Mouse (Mus musculus): ENCODE data around the gene Ndufs7. TPM values are rescaled to one million over a fixed set of nuclear protein-coding genes. Genes with fewer than 3 reads are reported as not detected.
"Not testable (repeated sequence)": the region's sequence is repeated elsewhere in the genome, so short reads cannot be mapped to it uniquely, and the experiment has no call there.

Ndufs7 gene
- 272 and 426 TPM in 2 replicates for polyA plus RNA-seq (2012; rRNA removed)

- DNase-seq (ENCODE audit: low read depth): peak; percentile 97
- TF ChIP-seq CTCF (IDR thresholded peaks at IDR 0.05; ENCODE audit: borderline replicate concordance, extremely low read depth, insufficient read depth, insufficient read length) (no peak), POLR2A (IDR thresholded peaks at IDR 0.05; ENCODE audit: borderline replicate concordance, extremely low read depth, insufficient read depth, insufficient read length, poor library complexity, severe bottlenecking) (peak; percentile 63; the same call in 1 of the 2 replicates)
Measured at GRCm38 (mm10) chr10:80248971-80249640, at the start of gene Ndufs7. TSS of gene Ndufs7 (plus strand) at chr10:80249121.

GRCm38 (mm10) chr10:80199440-80200008, 49.4 kb upstream of the Ndufs7 start:
- peak; percentile 89 for DNase-seq (ENCODE audit: low read depth)
- TF ChIP-seq CTCF (IDR thresholded peaks at IDR 0.05; ENCODE audit: borderline replicate concordance, extremely low read depth, insufficient read depth, insufficient read length): peak; percentile 92
- TF ChIP-seq POLR2A (IDR thresholded peaks at IDR 0.05; ENCODE audit: borderline replicate concordance, extremely low read depth, insufficient read depth, insufficient read length, poor library complexity, severe bottlenecking): no peak

GRCm38 (mm10) chr10:80200485-80200884, 48.4 kb upstream of the Ndufs7 start:
- DNase-seq (ENCODE audit: low read depth): no peak
- no peak for TF ChIP-seq CTCF (IDR thresholded peaks at IDR 0.05; ENCODE audit: borderline replicate concordance, extremely low read depth, insufficient read depth, insufficient read length)
- TF ChIP-seq POLR2A (IDR thresholded peaks at IDR 0.05; ENCODE audit: borderline replicate concordance, extremely low read depth, insufficient read depth, insufficient read length, poor library complexity, severe bottlenecking): no peak

GRCm38 (mm10) chr10:80204055-80204454, 44.9 kb upstream of the Ndufs7 start:
- peak; percentile 51 for DNase-seq (ENCODE audit: low read depth)
- TF ChIP-seq CTCF (IDR thresholded peaks at IDR 0.05; ENCODE audit: borderline replicate concordance, extremely low read depth, insufficient read depth, insufficient read length): no peak
- no peak for TF ChIP-seq POLR2A (IDR thresholded peaks at IDR 0.05; ENCODE audit: borderline replicate concordance, extremely low read depth, insufficient read depth, insufficient read length, poor library complexity, severe bottlenecking)

- no peak for DNase-seq (ENCODE audit: low read depth)
Measured at GRCm38 (mm10) chr10:80207201-80207600, 41.7 kb upstream of the Ndufs7 start.

GRCm38 (mm10) chr10:80207676-80208075, 41.2 kb upstream of the Ndufs7 start:
- DNase-seq (ENCODE audit: low read depth): peak; percentile 67
- no peak for TF ChIP-seq POLR2A (IDR thresholded peaks at IDR 0.05; ENCODE audit: borderline replicate concordance, extremely low read depth, insufficient read depth, insufficient read length, poor library complexity, severe bottlenecking)
- TF ChIP-seq CTCF (IDR thresholded peaks at IDR 0.05; ENCODE audit: borderline replicate concordance, extremely low read depth, insufficient read depth, insufficient read length): no peak

More at GRCm38 (mm10) chr10:80207201-80207600, 41.7 kb upstream of the Ndufs7 start:
- TF ChIP-seq CTCF (IDR thresholded peaks at IDR 0.05; ENCODE audit: borderline replicate concordance, extremely low read depth, insufficient read depth, insufficient read length) (no peak), POLR2A (IDR thresholded peaks at IDR 0.05; ENCODE audit: borderline replicate concordance, extremely low read depth, insufficient read depth, insufficient read length, poor library complexity, severe bottlenecking) (no peak)

GRCm38 (mm10) chr10:80208248-80208647, 40.7 kb upstream of the Ndufs7 start:
- TF ChIP-seq POLR2A (IDR thresholded peaks at IDR 0.05; ENCODE audit: borderline replicate concordance, extremely low read depth, insufficient read depth, insufficient read length, poor library complexity, severe bottlenecking): no peak
- TF ChIP-seq CTCF (IDR thresholded peaks at IDR 0.05; ENCODE audit: borderline replicate concordance, extremely low read depth, insufficient read depth, insufficient read length): no peak

GRCm38 (mm10) chr10:80208841-80209371, 40.0 kb upstream of the Ndufs7 start:
- DNase-seq (ENCODE audit: low read depth): peak; percentile 86
- no peak for TF ChIP-seq CTCF (IDR thresholded peaks at IDR 0.05; ENCODE audit: borderline replicate concordance, extremely low read depth, insufficient read depth, insufficient read length)
- no peak for TF ChIP-seq POLR2A (IDR thresholded peaks at IDR 0.05; ENCODE audit: borderline replicate concordance, extremely low read depth, insufficient read depth, insufficient read length, poor library complexity, severe bottlenecking)

More at GRCm38 (mm10) chr10:80208248-80208647, 40.7 kb upstream of the Ndufs7 start:
- no peak for DNase-seq (ENCODE audit: low read depth)

- not testable (repeated sequence) for DNase-seq (ENCODE audit: low read depth)
Measured at GRCm38 (mm10) chr10:80211547-80212103, 37.3 kb upstream of the Ndufs7 start.

GRCm38 (mm10) chr10:80215048-80215772, 33.7 kb upstream of the Ndufs7 start:
- TF ChIP-seq CTCF (IDR thresholded peaks at IDR 0.05; ENCODE audit: borderline replicate concordance, extremely low read depth, insufficient read depth, insufficient read length): no peak
- no peak for TF ChIP-seq POLR2A (IDR thresholded peaks at IDR 0.05; ENCODE audit: borderline replicate concordance, extremely low read depth, insufficient read depth, insufficient read length, poor library complexity, severe bottlenecking)
- no peak for DNase-seq (ENCODE audit: low read depth)

GRCm38 (mm10) chr10:80220676-80221075, 28.2 kb upstream of the Ndufs7 start:
- no peak for DNase-seq (ENCODE audit: low read depth)
- TF ChIP-seq POLR2A (IDR thresholded peaks at IDR 0.05; ENCODE audit: borderline replicate concordance, extremely low read depth, insufficient read depth, insufficient read length, poor library complexity, severe bottlenecking) (no peak), CTCF (IDR thresholded peaks at IDR 0.05; ENCODE audit: borderline replicate concordance, extremely low read depth, insufficient read depth, insufficient read length) (no peak)

- DNase-seq (ENCODE audit: low read depth): not testable (repeated sequence)
Measured at GRCm38 (mm10) chr10:80223137-80223536, 25.8 kb upstream of the Ndufs7 start.
